ENCODE assay signal across 8 mouse cellular contexts in the genomic region with DNA sequence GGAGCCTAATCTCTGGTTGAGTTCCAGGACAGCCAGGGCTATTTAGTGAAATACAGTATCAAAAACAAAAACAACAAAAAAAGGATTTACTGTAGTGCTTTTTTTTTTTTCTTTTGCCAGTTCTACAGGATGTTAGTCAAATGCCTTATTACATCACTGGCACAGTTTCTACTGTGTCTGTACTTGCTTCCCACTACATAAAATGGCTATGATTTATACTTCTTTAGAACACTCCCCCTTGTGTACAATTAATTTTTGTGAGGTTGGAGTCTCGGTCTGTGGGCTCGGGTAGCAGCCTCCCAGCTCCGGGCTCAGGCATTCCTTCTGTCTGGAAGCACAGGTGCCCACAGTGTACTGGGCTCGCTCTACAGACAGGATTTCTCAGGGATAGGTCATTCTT. TPM values are rescaled to one million over a fixed set of nuclear protein-coding genes. Genes with fewer than 3 reads are reported as not detected.
DNase-seq lines count a peak whose midpoint lies in the region; ATAC-seq and TF ChIP-seq lines count a peak whose summit lies in the region.

No protein-coding gene starts in this region.

- intact Hi-C loops in gastrocnemius, postnatal 36 days (cut with DNase I) = loop anchor here (5.0 kb wide), 2 partner anchors 71 to 106 kb away; a partner anchor contains a TSS

- H3K4me3 ChIP-seq in kidney, postnatal 0 days (replicated peaks; ENCODE audit: low read depth, low read length) = peak overlapping the region; percentile 98
- H3K4me3 ChIP-seq in hindbrain, embryonic 13.5 days = peak overlapping the region; percentile 98
- H3K4me3 ChIP-seq in midbrain, embryonic 16.5 days (ENCODE audit: low read depth, low read length) = peak overlapping the region; percentile 100

- TF ChIP-seq CTCF in kidney, postnatal 0 days (IDR thresholded peaks at IDR 0.05; ENCODE audit: low read depth) = 0 out of 2 replicates have a peak, but pooled peaks have one; percentile 13

- no peaks in the 10 kb centered on the region for H3K27me3 ChIP-seq in kidney, postnatal 0 days (ENCODE audit: insufficient read depth, low read length)
- H3K27me3 ChIP-seq in hindbrain, embryonic 13.5 days = peaks cover 16% of the 10 kb centered on the region
- no peaks in the 10 kb centered on the region; the same call in 1 of the 2 replicates for H3K27me3 ChIP-seq in midbrain, embryonic 16.5 days (ENCODE audit: control insufficient read depth, insufficient read depth, low read depth, low read length)

- 5% methylated on average over 4 of the region's 4 CpGs for WGBS in kidney, postnatal 0 days
- 19% methylated on average over 4 of the region's 4 CpGs for WGBS in hindbrain, embryonic 13.5 days
- WGBS in midbrain, embryonic 16.5 days = 12% methylated on average over 4 of the region's 4 CpGs

- peak overlapping the region; percentile 53; the same call in 1 of the 2 replicates for H3K9ac ChIP-seq in kidney, postnatal 0 days (ENCODE audit: low read depth, low read length)
- no peak overlapping the region; the same call in 1 of the 2 replicates for H3K9ac ChIP-seq in hindbrain, embryonic 13.5 days
- no peak overlapping the region for H3K9ac ChIP-seq in midbrain, embryonic 16.5 days (ENCODE audit: low read depth, low read length)

- peak; percentile 74 for DNase-seq in kidney, postnatal 0 days (ENCODE audit: low spot score)
- no peak for DNase-seq in kidney, adult 11 months
- DNase-seq in NIH3T3 (ENCODE audit: low read depth) = peak; percentile 45
- no peak for DNase-seq in adrenal gland, postnatal 14 days
- no peak for DNase-seq in adrenal gland, adult (ENCODE audit: inconsistent age in 2 of 2, low spot score in 1 of 2)
- no peak for DNase-seq in gastrocnemius, postnatal 36 days

- ATAC-seq in kidney, postnatal 0 days (replicated peaks; ENCODE audit: low FRiP score, low read depth) = no peak
- ATAC-seq in hindbrain, embryonic 13.5 days (ENCODE audit: low FRiP score) = no peak
- ATAC-seq in midbrain, embryonic 16.5 days = no peak

- no peaks in the 10 kb centered on the region for H3K36me3 ChIP-seq in kidney, postnatal 0 days (ENCODE audit: insufficient read depth, low read length)
- H3K36me3 ChIP-seq in hindbrain, embryonic 13.5 days = no peaks in the 10 kb centered on the region
- no peaks in the 10 kb centered on the region for H3K36me3 ChIP-seq in midbrain, embryonic 16.5 days (ENCODE audit: control insufficient read depth, insufficient read depth, low read length)

- H3K4me2 ChIP-seq in kidney, postnatal 0 days (ENCODE audit: low read length) = peak overlapping the region; percentile 86
- peak overlapping the region; percentile 72 for H3K4me2 ChIP-seq in hindbrain, embryonic 13.5 days
- peak overlapping the region; percentile 82 for H3K4me2 ChIP-seq in midbrain, embryonic 16.5 days (ENCODE audit: low read length)

- no peak overlapping the region for H3K27ac ChIP-seq in kidney, postnatal 0 days
- no peak overlapping the region; the same call in 1 of the 2 replicates for H3K27ac ChIP-seq in hindbrain, embryonic 13.5 days
- no peak overlapping the region for H3K27ac ChIP-seq in midbrain, embryonic 16.5 days (ENCODE audit: low read length)

- H3K9me3 ChIP-seq in kidney, postnatal 0 days (replicated peaks; ENCODE audit: low read length) = no peaks in the 10 kb centered on the region
- no peaks in the 10 kb centered on the region for H3K9me3 ChIP-seq in hindbrain, embryonic 13.5 days
- H3K9me3 ChIP-seq in midbrain, embryonic 16.5 days (replicated peaks; ENCODE audit: control insufficient read depth, low read length, poor library complexity, severe bottlenecking) = no peaks in the 10 kb centered on the region

- peaks cover 12% of the 10 kb centered on the region; the same call in 1 of the 2 replicates for H3K4me1 ChIP-seq in kidney, postnatal 0 days (replicated peaks; ENCODE audit: insufficient read depth, low read length)
- peaks cover 34% of the 10 kb centered on the region for H3K4me1 ChIP-seq in hindbrain, embryonic 13.5 days (replicated peaks)
- H3K4me1 ChIP-seq in midbrain, embryonic 16.5 days (ENCODE audit: control insufficient read depth, insufficient read depth, low read length) = peaks cover 21% of the 10 kb centered on the region

RNA-seq across cellular contexts. Expression of a gene that starts 1.1 kb away (rescaled TPM):
- 18.6 and 20.7 TPM in 2 replicates for polyA plus RNA-seq in kidney, postnatal 0 days (2015; fragmentation: Nextera tagmentation; extraction: Ambion mirVana)
- polyA plus RNA-seq in hindbrain, embryonic 13.5 days (2015; fragmentation: Nextera tagmentation; extraction: Ambion mirVana) = 26.0 and 26.3 TPM in 2 replicates
- polyA plus RNA-seq in midbrain, embryonic 16.5 days (2015; fragmentation: Nextera tagmentation; extraction: Ambion mirVana) = 23.4 and 24.3 TPM in 2 replicates
- 35.2 and 41.6 TPM in 2 replicates for total RNA-seq in adrenal gland, postnatal 14 days (2021)
- total RNA-seq in gastrocnemius, postnatal 36 days (2021) = 10 to 100 TPM; 15.7 to 15.9 TPM

RNA-seq across cellular contexts. Expression of a gene that starts 34.1 kb away (rescaled TPM):
- 485 and 487 TPM in 2 replicates for polyA plus RNA-seq in kidney, postnatal 0 days (2015; fragmentation: Nextera tagmentation; extraction: Ambion mirVana)
- polyA plus RNA-seq in hindbrain, embryonic 13.5 days (2015; fragmentation: Nextera tagmentation; extraction: Ambion mirVana) = 1,449 and 1,487 TPM in 2 replicates
- 1,533 and 1,562 TPM in 2 replicates for polyA plus RNA-seq in midbrain, embryonic 16.5 days (2015; fragmentation: Nextera tagmentation; extraction: Ambion mirVana)
- total RNA-seq in adrenal gland, postnatal 14 days (2021) = 325 and 436 TPM in 2 replicates
- 10 to 100 TPM; 38.6 to 52.2 TPM for total RNA-seq in gastrocnemius, postnatal 36 days (2021)

RNA-seq across cellular contexts. Expression of a gene that starts 54.2 kb away (rescaled TPM):
- polyA plus RNA-seq in kidney, postnatal 0 days (2015; fragmentation: Nextera tagmentation; extraction: Ambion mirVana) = not detected in 2 replicates
- polyA plus RNA-seq in hindbrain, embryonic 13.5 days (2015; fragmentation: Nextera tagmentation; extraction: Ambion mirVana) = 0.35 and 0.40 TPM in 2 replicates
- 0.45 TPM in 1 of 2 replicates, not detected in the other for polyA plus RNA-seq in midbrain, embryonic 16.5 days (2015; fragmentation: Nextera tagmentation; extraction: Ambion mirVana)
- not detected in 2 replicates for total RNA-seq in adrenal gland, postnatal 14 days (2021)
- not detected for total RNA-seq in gastrocnemius, postnatal 36 days (2021)

Comparison
In these comparisons a context has a peak if more than half of its experiments do, and no peak if none do; other contexts are left out.
1. DNase-seq: peak in kidney, postnatal 0 days (single experiment) and NIH3T3 (single experiment); none in kidney, adult 11 months (single experiment), adrenal gland, postnatal 14 days (single experiment), adrenal gland, adult (0 of 2) and gastrocnemius, postnatal 36 days (0 of 2).
2. Peak in every context shown above with its lines, with median percentiles within 50 percentile points of each other: H3K4me2 ChIP-seq and H3K4me3 ChIP-seq.